Mouse (Mus musculus): ENCODE results near the gene Nfkbie.

The Nfkbie gene

DNA sequence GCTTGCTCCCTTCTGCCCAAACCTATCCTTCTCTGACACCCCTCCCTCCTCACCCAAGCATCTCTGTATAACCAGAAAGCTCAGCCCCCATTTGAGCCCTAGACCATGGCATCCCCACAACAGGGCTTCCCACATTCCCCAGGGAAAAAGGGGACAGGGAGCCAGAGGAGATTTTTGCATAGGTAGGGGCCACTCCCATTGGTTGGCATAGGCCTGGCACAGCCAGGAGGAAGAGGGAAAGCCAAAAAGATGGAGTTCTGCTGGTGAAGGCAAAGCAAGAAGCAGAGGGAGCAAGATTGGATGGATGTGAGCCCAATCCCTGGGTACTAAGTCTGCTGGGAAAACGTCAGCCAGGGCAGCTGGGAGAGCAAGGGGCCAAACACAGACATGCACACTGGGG lies 12.4 kb upstream of the Nfkbie start:
- no peak for DNase-seq (ENCODE audit: low spot score in 2 of 2)

- DNase-seq (ENCODE audit: low spot score in 2 of 2): no peak
Measured at GRCm38 (mm10) chr17:45544001-45544872, 11.3 kb upstream of the Nfkbie start.

- DNase-seq (ENCODE audit: low spot score in 2 of 2): no peak
Measured at GRCm38 (mm10) chr17:45544873-45545277, 10.6 kb upstream of the Nfkbie start.

- no peak for DNase-seq (ENCODE audit: low spot score in 2 of 2)
Measured at GRCm38 (mm10) chr17:45545278-45545961, 10.1 kb upstream of the Nfkbie start.

DNA sequence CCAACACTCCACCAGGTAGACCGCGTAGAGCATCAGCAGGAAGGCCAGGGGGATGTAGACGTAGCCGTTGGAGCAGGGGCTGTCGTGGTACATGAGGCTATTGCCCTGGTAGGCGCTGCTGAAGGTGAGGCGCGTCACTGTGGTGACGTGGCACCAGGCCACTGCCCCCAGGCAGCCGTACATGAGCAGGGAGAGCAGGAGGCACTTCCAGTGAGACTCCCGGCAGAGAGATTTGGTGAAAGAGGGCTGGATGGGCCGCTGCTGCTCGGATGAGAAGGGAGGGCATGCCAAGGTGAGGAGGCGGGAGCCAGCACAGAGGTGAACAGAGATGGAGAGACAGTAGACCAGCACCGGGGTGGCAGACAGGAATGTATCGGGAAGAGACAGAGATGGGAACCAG lies 8.6 kb upstream of the Nfkbie start:
- no peak for DNase-seq (ENCODE audit: low spot score in 2 of 2)

DNA sequence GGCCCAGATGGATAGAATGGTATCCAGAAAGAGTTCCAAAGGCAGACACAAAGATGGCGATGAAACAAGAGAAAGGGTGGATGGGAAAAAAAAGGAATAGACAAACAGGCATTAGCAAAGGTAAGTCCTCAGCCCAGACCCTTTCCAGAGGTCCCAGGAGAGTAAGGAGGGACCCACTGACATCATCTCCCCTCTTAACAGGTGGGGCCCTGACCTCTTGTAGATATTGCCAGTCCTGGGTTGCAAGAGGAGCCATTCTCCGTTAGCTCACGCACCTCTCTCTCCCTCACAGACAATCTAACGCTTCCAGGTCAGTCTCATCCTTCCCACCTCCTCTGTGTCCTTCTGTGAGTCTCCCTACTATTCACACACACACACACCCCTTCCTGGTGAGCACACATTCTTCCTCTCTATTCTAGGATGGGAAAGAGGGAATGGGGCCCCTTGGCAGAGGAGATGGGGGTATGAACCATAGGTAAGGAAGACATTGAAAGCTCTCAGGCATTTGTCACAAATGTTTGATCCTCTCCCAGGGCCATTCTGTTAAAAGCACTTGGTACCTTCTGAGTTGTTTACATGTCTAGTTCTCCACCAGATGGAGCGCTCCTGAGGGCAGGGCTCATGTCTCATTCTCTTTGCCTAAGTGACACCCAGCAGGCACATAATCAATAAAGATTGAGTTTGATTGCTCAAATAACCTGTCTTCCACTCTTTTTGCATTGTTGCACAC lies 7.9 kb upstream of the Nfkbie start:
- DNase-seq (ENCODE audit: low spot score in 2 of 2): no peak

DNA sequence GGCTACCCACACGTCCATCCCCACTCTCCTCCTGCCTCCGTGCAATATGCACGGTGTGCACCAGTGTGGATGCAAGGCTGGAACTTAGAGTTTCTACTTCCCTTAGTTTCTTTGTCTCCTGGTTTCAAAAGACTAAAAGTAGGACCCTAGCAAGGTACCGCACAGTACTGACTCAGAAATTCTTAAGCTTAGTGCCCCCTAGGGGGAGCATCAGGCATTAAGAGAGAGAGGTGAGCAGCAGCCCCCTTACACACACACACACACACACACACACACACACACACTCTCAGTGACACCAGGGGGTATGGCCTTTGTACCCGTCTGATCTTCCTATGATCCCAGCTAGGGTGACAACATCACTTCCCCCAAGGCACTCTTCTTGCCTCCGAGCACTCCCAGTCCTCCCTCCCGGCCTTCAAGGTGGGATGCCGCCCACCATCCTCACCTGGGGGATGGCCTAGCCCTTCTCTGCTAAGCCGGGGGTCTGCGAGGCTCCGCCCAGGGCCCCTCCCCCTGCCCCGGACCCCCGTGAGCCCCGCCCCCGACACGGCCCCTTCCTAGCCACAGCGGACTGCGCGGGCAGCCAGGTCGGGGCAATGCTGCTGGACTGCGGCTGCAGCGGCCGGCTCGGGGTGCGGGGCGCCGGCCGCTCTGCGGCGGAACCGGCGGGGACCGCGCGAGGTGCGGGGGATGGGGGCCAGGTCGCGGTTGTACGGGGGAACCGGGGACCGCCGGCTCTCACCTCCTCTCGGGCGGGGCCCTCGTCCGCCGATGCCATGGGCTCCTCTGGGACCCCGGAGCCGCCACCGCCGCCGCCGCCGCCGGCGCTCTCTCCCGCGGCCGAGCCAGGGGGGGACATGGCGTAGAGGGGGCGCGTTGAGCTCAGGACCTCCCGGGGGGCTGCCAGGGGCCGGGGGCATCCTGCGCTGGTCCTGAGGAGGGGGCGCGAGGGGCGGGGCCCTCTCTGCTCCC lies 6.7 kb upstream of the Nfkbie start:
- DNase-seq (ENCODE audit: low spot score in 2 of 2): no peak

- no peak for DNase-seq (ENCODE audit: low spot score in 2 of 2)
Measured at GRCm38 (mm10) chr17:45549617-45550181, 5.8 kb upstream of the Nfkbie start, which contains the start of gene Tmem151b. Gene Tmem151b, minus strand, starts transcription at chr17:45549677.

- DNase-seq (ENCODE audit: low spot score in 2 of 2): no peak
Measured at GRCm38 (mm10) chr17:45550253-45550652, 5.2 kb upstream of the Nfkbie start.

DNA sequence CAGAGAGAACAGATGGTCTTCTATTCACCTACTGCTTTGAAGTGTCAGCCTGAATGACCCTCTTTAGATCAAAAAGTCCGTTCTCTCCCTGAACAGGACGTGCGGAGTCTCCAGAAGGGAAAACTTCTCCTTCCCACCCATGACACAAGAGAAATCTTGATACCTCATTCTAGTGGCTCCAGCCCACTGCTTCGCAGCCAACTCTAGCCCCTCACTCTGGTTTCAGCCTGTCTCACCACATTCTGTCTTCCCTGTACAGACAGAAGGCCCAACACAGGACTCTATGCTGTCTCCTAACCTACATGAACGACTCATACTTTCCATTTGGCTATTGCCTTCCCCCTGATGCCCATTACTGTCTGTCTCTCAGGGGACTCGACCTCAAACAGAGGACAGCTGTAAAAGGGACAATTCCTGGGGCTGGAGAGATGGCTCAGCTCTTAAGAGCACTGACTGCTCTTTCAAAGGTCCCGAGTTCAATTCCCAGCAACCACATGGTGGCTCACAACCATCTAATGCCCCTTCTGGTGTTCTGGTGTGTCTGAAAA lies 4.2 kb upstream of the Nfkbie start:
- no peak for DNase-seq (ENCODE audit: low spot score in 2 of 2)

DNA sequence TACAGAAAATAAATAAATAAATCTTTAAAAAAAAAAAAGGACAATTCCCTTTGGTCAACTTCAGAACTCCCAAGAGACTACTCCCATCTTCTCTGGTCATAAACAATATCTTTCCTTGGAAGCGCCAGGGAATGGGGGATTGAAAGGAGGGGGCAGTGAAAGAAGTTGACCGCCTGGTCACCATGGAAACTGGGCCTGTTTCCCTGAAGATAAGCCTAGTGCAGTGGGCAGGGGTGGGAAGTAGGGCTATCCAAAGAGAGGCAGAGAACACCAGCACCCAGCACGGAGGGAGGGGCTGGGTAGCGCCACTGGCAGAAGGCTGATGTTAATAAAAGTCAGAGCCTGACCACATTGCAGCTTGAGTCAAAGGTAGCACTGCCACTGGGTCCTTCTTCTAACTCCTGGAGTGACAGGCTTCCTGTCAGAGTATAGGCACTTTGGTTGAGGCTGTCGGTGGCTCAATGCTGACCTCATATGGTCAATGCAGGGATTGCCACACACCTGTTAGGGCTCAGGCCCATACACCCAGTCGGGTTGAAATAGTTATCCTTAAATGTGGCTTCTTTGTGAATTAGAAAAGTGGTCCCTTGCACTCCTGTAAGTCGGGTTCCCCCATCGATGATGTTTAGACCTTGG lies 3.6 kb upstream of the Nfkbie start:
- no peak for DNase-seq (ENCODE audit: low spot score in 2 of 2)

DNA sequence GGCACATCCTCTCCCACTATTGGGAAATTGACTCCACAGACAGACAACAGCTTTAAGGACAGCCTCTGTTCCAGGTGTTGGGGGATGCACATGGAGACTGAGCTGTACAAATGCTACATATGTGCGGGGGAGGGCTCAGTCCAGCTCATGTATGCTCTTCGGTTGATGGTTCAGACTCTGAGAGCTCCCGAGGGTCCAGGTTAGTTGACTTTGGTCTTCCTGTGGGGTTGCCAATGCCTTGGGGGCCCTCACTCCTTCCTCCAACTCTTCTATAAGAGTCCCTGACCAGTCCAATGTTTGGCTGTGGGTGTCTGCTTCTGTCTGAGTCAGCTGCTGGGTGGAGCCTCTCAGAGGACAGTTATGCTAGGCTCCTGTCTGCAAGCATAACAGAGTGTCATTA lies 2.4 kb upstream of the Nfkbie start:
- DNase-seq (ENCODE audit: low spot score in 2 of 2): no peak

GRCm38 (mm10) chr17:45554420-45554819 lies 1.1 kb upstream of the Nfkbie start:
- no peak for DNase-seq (ENCODE audit: low spot score in 2 of 2)

GRCm38 (mm10) chr17:45556107-45556489 lies 595 bp downstream of the Nfkbie start:
- no peak for DNase-seq (ENCODE audit: low spot score in 2 of 2)

DNA sequence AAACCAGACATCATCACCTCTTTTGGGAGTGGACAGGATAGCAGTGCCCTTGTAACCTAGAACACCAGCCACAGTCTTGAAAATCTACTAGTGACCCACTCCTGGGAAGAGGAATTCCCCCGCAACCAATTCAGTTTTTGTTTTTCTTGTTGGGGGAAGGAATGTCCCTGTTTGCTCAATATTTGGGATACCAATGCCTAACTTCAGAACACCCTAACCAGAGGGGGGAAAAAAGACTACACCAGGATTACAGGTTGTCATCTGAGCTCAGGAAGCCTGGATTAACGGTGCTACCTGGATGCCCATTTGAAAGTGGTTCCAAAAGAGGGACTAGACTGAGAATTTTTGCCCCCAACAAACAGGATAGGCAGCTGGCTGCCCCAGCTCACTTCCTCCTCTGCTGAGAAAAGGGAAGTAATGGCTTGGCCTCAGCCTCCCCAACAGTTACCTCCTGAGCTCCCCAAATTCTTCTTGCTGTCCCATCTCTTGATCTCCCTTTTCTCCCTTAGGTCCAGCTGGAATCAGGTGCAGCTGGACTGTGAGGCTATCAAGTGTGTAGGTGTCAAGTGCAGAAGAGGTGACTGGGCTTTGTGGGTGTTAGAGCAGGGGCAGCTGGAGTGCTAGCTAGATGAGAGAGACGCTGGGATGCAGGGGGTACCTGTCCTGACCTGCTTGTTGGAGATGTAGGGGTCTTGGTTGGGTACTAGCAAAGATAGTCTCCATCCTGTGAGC lies 1.2 kb downstream of the Nfkbie start:
- DNase-seq (ENCODE audit: low spot score in 2 of 2): no peak

GRCm38 (mm10) chr17:45557246-45557824 lies 1.8 kb downstream of the Nfkbie start:
- DNase-seq (ENCODE audit: low spot score in 2 of 2): no peak

GRCm38 (mm10) chr17:45557998-45558862 lies 2.7 kb downstream of the Nfkbie start:
- DNase-seq (ENCODE audit: low spot score in 2 of 2): no peak
